Mouse (Mus musculus): ENCODE data around the gene Ppp1r9a.

- TF ChIP-seq CTCF (IDR thresholded peaks at IDR 0.05) = no peak
- no peak for TF ChIP-seq EP300 (IDR thresholded peaks at IDR 0.05; ENCODE audit: insufficient read depth, low read depth, low read length)
- TF ChIP-seq POLR2A (IDR thresholded peaks at IDR 0.05; ENCODE audit: insufficient read depth, low read depth, low read length) = no peak
These were observed 212.1 kb downstream of the Ppp1r9a start for GRCm38 (mm10) chr6:5114857-5115256.
